Mouse (Mus musculus) midbrain, embryonic 12.5 days (tissue): Measurements from ENCODE around the gene Timm44. TPM values are rescaled to one million over a fixed set of nuclear protein-coding genes. Genes with fewer than 3 reads are reported as not detected.

Source experiments
- ATAC-seq: fragments of 200-750 bp; cut with Nextera tagmentation; 2 replicates; pipeline ENCODE4 v1.8.0; 2017; ENCODE audit warnings: low read depth, moderate TSS enrichment, moderate library complexity; ENCODE audit not compliant: low FRiP score
- H3K27ac ChIP-seq: fragments of 300-500 bp; sonication (generic); replicated peaks from 2 replicates; pipeline ENCODE4 v1.5.1; 2016; ENCODE audit warnings: mild to moderate bottlenecking
- H3K27me3 ChIP-seq: fragments of 300-500 bp; sonication (generic); 2 replicates; pipeline ENCODE4 v1.6.1; 2016; ENCODE audit warnings: mild to moderate bottlenecking
- H3K36me3 ChIP-seq: fragments of 300-500 bp; sonication (generic); 2 replicates; pipeline ENCODE4 v1.6.1; 2016
- H3K4me1 ChIP-seq: fragments of 300-500 bp; sonication (generic); 2 replicates; pipeline ENCODE4 v1.6.1; 2016
- H3K4me2 ChIP-seq: fragments of 300-500 bp; sonication (generic); replicated peaks from 2 replicates; pipeline ENCODE4 v1.6.1; 2016; ENCODE audit warnings: mild to moderate bottlenecking, moderate library complexity
- H3K4me3 ChIP-seq: fragments of 300-500 bp; sonication (generic); 2 replicates; pipeline ENCODE4 v1.5.1; 2016; ENCODE audit warnings: mild to moderate bottlenecking
- H3K9ac ChIP-seq: fragments of 300-500 bp; sonication (generic); replicated peaks from 2 replicates; pipeline ENCODE4 v1.6.1; 2016; ENCODE audit warnings: mild to moderate bottlenecking, moderate library complexity
- H3K9me3 ChIP-seq: fragments of 300-500 bp; sonication (generic); 2 replicates; pipeline ENCODE4 v1.6.1; 2016; ENCODE audit warnings: mild to moderate bottlenecking
- WGBS: fragments of 180-500 bp; shearing (Covaris S2); methylation state at CpG from one replicate; pipeline ENCODE4 v1.1.7; 2016; 5-methylcytosine and 5-hydroxymethylcytosine counted together
- polyA plus RNA-seq: library from polyadenylated mRNA; unstranded; fragments of >200 nt; fragmentation: Nextera tagmentation; extraction: Ambion mirVana; gene quantifications from 2 replicates; pipeline ENCODE4 v1.2.1, GENCODE M21; 2016

Gene Timm44
- polyA plus RNA-seq, 1 experiment from 2014 or later: 57.8 TPM

DNA sequence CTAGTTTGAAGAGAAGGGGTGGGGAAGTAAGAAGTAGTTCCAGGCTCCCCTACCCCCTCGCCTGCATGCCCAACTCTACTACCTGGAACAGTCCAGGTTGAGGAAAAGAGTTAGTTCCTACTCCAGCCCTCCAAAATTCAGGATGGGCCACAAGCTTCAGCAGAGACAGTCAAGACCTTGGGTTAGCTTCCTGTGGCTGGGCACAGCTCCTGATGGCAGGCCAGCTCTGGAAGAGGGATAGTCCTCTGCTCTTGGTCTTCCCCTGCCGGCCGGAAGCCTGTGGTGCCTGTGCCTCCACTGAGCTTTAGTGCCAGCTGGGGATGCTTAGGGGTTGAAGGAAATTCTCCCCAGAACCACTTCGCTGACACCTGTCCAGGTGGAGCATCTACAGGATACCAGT is 49.4 kb downstream of the Timm44 start:
- H3K27ac ChIP-seq: no peak overlapping the region
- no peak for ATAC-seq
- no peaks in the 10 kb centered on the region for H3K36me3 ChIP-seq
- H3K4me3 ChIP-seq: peak overlapping the region; percentile 21
- H3K9ac ChIP-seq: no peak overlapping the region
- H3K9me3 ChIP-seq: no peaks in the 10 kb centered on the region
- WGBS: 25% methylated on average over 4 of the region's 4 CpGs
- peak overlapping the region; percentile 45 for H3K4me2 ChIP-seq
- peaks cover 38% of the 10 kb centered on the region for H3K27me3 ChIP-seq
- H3K4me1 ChIP-seq: peaks cover 7% of the 10 kb centered on the region

DNA sequence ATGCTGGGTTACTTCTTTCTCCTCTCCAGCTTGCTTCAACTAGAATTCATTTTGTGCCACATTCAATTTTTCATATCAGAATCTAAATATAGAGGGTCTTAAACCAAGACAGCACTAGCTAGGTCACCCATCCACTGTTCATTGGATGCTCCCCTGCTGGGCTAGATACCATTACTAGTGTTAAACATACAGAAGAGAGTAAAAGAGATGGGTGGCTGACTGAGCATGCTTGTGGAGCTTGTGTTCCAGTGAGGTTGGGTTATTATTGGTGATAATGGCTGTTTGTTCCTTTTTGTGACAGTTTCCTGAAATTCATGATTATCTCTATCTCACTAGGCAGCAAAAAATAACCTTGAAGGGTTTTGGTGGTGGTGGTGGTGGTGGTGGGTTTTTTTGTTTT is 53.7 kb downstream of the Timm44 start:
- Histone ChIP-seq H3K27ac (no peak overlapping the region), H3K9ac (no peak overlapping the region), H3K4me3 (no peak overlapping the region), H3K27me3 (peaks cover 26% of the 10 kb centered on the region), H3K9me3 (no peaks in the 10 kb centered on the region), H3K4me1 (peaks cover 13% of the 10 kb centered on the region), H3K4me2 (no peak overlapping the region), H3K36me3 (no peaks in the 10 kb centered on the region)
- no peak for ATAC-seq

DNA sequence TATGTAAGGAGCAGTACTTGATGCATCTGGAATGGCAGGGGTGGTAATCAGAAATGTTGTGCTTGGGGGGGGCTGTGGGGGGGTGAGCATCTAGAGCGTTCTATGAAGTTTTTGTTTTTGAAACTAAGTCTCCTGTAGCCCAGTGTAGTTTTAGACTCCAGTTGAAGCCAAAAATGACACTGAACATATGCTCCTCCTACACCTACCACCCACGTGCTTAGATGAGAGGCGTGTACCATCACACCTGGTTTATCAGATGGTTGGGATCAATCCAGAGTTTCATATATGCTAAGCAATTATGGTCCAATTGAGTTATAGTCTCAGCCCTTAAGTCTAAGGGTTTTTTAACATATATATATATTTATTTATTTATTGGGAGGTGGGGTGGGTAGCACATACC is 56.1 kb downstream of the Timm44 start:
- 95% methylated on average over 3 of the region's 3 CpGs for WGBS

GRCm38 (mm10) chr8:4216791-4217621 is 58.7 kb downstream of the Timm44 start, which contains the start of gene Prr36:
Gene Prr36 (minus strand): TSS chr8:4217459.
- Histone ChIP-seq H3K27ac (peak within 1 kb of the TSS; percentile 86), H3K36me3 (0 out of 2 replicates have a peak, but pooled peaks cover 7% of the 10 kb centered on the region), H3K4me2 (peak within 1 kb of the TSS; percentile 82), H3K9ac (peak within 1 kb of the TSS; percentile 76), H3K4me1 (peaks cover 45% of the 10 kb centered on the region), H3K27me3 (peaks cover 25% of the 10 kb centered on the region; the same call in 1 of the 2 replicates), H3K9me3 (no peaks in the 10 kb centered on the region), H3K4me3 (peak within 1 kb of the TSS; percentile 57)
- ATAC-seq: peak; percentile 91
- under 1% methylated on average over 44 of the region's 44 CpGs for WGBS

More for the DNA sequence above, 56.1 kb downstream of the Timm44 start:
- H3K27ac ChIP-seq: no peak overlapping the region
- H3K9ac ChIP-seq: no peak overlapping the region
- 0 out of 2 replicates have a peak, but pooled peaks cover 4% of the 10 kb centered on the region for H3K36me3 ChIP-seq
- H3K9me3 ChIP-seq: no peaks in the 10 kb centered on the region
- H3K4me2 ChIP-seq: no peak overlapping the region
- H3K4me1 ChIP-seq: peaks cover 23% of the 10 kb centered on the region
- H3K27me3 ChIP-seq: peaks cover 23% of the 10 kb centered on the region
- no peak overlapping the region for H3K4me3 ChIP-seq
- ATAC-seq: no peak

GRCm38 (mm10) chr8:4216296-4216695 is 59.4 kb downstream of the Timm44 start:
- WGBS: 4% methylated on average over 18 of the region's 18 CpGs

DNA sequence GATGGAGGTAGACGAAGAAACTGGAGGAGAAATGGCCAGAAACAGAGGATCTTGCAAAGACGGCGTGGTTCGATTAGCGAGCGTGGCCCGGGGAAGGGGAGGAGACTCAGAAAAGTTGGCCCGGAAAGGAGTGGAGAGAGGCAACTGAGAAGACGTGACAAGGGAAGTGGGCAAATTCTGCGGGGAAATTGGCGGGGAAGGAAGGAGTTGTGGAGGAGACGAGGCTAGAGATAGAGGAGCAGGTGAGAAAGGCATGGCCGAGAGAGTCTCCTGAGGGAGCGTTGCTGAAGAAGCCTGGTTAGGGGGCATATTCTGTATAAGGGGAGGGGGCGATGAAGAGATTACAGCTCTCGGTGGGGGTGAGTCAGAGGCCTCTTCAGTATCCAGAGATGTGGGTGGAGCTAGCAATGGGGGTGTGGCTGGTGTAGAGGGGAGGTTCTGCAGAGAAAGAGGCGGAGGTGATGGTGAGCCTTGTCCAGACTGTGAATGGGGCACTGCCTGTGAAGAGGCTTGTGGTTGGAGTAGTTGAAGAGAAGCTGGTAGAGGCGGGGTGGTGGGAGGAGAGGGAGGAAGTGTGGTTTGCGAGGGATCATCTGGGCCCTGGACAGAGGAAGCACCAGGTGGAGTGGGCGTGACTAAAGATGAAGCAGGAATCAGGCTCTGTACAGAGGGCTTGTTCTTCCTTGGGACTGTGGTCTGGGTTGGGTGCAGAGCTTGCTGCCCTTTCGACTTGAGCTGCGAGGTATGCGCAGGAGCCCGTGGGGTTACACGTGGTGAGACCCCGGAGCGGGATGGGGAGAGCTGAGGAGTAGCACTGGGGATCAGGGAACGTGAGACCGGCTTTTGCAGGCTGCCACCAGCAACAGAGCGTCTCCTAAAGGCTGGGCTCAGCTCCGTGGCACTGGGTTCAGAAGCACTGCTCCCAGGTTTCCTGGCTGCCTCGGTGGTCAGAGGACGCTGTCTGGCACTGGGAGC is 61.4 kb downstream of the Timm44 start:
- peak; percentile 4; the same call in 1 of the 2 replicates for ATAC-seq
- peak overlapping the region; percentile 57 for H3K4me3 ChIP-seq
- H3K27ac ChIP-seq: 0 out of 2 replicates have a peak overlapping the region, but pooled peaks have one; percentile 8
- H3K4me1 ChIP-seq: peaks cover 45% of the 10 kb centered on the region
- WGBS: 12% methylated on average over 33 of the region's 33 CpGs
- no peaks in the 10 kb centered on the region for H3K9me3 ChIP-seq
- H3K36me3 ChIP-seq: peaks cover 31% of the 10 kb centered on the region
- H3K9ac ChIP-seq: peak overlapping the region; percentile 65
- H3K4me2 ChIP-seq: peak overlapping the region; percentile 82
- peaks cover 20% of the 10 kb centered on the region; the same call in 1 of the 2 replicates for H3K27me3 ChIP-seq

More at GRCm38 (mm10) chr8:4216296-4216695, 59.4 kb downstream of the Timm44 start:
- Histone ChIP-seq H3K9me3 (no peaks in the 10 kb centered on the region), H3K27ac (peak overlapping the region; percentile 86), H3K36me3 (peaks cover 11% of the 10 kb centered on the region; the same call in 1 of the 2 replicates), H3K9ac (peak overlapping the region; percentile 76), H3K4me2 (peak overlapping the region; percentile 82), H3K4me1 (peaks cover 45% of the 10 kb centered on the region), H3K4me3 (peak overlapping the region; percentile 57), H3K27me3 (peaks cover 23% of the 10 kb centered on the region; the same call in 1 of the 2 replicates)
- ATAC-seq: no peak; the same call in 1 of the 2 replicates

- peaks cover 45% of the 10 kb centered on the region for H3K4me1 ChIP-seq
- 5% methylated on average over 18 of the region's 18 CpGs for WGBS
- H3K4me2 ChIP-seq: peak overlapping the region; percentile 82
- ATAC-seq: peak; percentile 3; the same call in 1 of the 2 replicates
- H3K9me3 ChIP-seq: no peaks in the 10 kb centered on the region
- 0 out of 2 replicates have a peak overlapping the region, but pooled peaks have one; percentile 25 for H3K27ac ChIP-seq
- peaks cover 20% of the 10 kb centered on the region; the same call in 1 of the 2 replicates for H3K27me3 ChIP-seq
- H3K36me3 ChIP-seq: peaks cover 35% of the 10 kb centered on the region
- peak overlapping the region; percentile 65 for H3K9ac ChIP-seq
- H3K4me3 ChIP-seq: peak overlapping the region; percentile 57
Measured at GRCm38 (mm10) chr8:4213210-4214005, 62.3 kb downstream of the Timm44 start.

GRCm38 (mm10) chr8:4212809-4213209 is 62.9 kb downstream of the Timm44 start:
- no peak for ATAC-seq
- Histone ChIP-seq H3K9ac (peak overlapping the region; percentile 65), H3K27me3 (peaks cover 21% of the 10 kb centered on the region; the same call in 1 of the 2 replicates), H3K27ac (0 out of 2 replicates have a peak overlapping the region, but pooled peaks have one; percentile 25), H3K4me1 (peaks cover 43% of the 10 kb centered on the region), H3K4me3 (peak overlapping the region; percentile 57), H3K4me2 (peak overlapping the region; percentile 82), H3K9me3 (no peaks in the 10 kb centered on the region), H3K36me3 (peaks cover 40% of the 10 kb centered on the region)
- 2% methylated on average over 24 of the region's 25 CpGs for WGBS

GRCm38 (mm10) chr8:4211097-4211496 is 64.6 kb downstream of the Timm44 start:
- H3K4me2 ChIP-seq: no peak overlapping the region
- no peak overlapping the region for H3K9ac ChIP-seq
- no peak overlapping the region for H3K4me3 ChIP-seq
- peaks cover 53% of the 10 kb centered on the region for H3K36me3 ChIP-seq
- peaks cover 38% of the 10 kb centered on the region for H3K27me3 ChIP-seq
- ATAC-seq: no peak
- H3K27ac ChIP-seq: no peak overlapping the region
- peaks cover 49% of the 10 kb centered on the region for H3K4me1 ChIP-seq
- no peaks in the 10 kb centered on the region for H3K9me3 ChIP-seq
- 81% methylated on average over 6 of the region's 6 CpGs for WGBS
